Mouse (Mus musculus): ENCODE measurements around the gene Wnt8b.

DNA sequence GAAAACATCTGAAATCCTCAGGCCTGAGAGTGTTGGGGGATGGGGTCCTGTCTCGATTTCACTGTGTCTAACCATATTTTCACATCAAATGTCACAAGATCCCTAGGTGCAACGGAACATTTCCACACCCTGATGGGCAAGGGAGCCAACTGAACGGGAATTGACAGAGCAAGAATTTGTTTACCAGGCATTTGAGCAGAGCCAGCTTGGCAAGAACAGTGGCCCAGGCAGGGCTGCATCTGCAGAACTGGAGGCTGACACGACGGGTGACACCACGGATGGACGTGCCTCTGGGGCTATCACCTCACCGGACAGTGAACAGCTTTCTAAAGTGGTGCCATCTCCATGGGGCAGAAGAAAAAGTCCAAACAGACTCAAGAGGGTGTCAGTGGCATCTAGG, 44.1 kb downstream of the Wnt8b start:
- TF ChIP-seq POLR2A (IDR thresholded peaks at IDR 0.05; ENCODE audit: borderline replicate concordance, extremely low read depth, low read depth, low read length): no peak
- TF ChIP-seq CTCF (IDR thresholded peaks at IDR 0.05; ENCODE audit: insufficient read depth, low read length): no peak

Data from lung, adult 2 months (tissue).